Mouse (Mus musculus) CH12.LX (cell line): ENCODE results near the gene Siae.

Experiments
- BHLHE40 ChIP-seq: IDR thresholded peaks from 2 replicates; pipeline ENCODE4 v1.6.1; 2011; ENCODE audit warnings: mild to moderate bottlenecking, low read depth, low read length, improper control_type of control experiment
- CTCF ChIP-seq, 2 experiments: IDR thresholded peaks in 1 of 2; conservative IDR thresholded peaks in 1 of 2; 2 replicates each; pipeline ENCODE4 v1.5.1; 2011 to 2012; ENCODE audit warnings: low read depth in 2 of 2, low read length in 2 of 2, improper control_type of control experiment in 1 of 2, inconsistent platforms in 1 of 2, mild to moderate bottlenecking in 1 of 2, moderate library complexity in 1 of 2
- E2F4 ChIP-seq: IDR thresholded peaks from 2 replicates; pipeline ENCODE4 v1.6.1; 2011; ENCODE audit warnings: low read depth, low read length, improper control_type of control experiment; ENCODE audit not compliant: insufficient replicate concordance
- ETS1 ChIP-seq: conservative IDR thresholded peaks from 2 replicates; pipeline ENCODE4 v1.6.1; 2012; ENCODE audit warnings: low read depth, mild to moderate bottlenecking, inconsistent platforms, low read length, improper control_type of control experiment, moderate library complexity
- KAT2A ChIP-seq: IDR thresholded peaks from 2 replicates; pipeline ENCODE4 v1.6.1; 2012; ENCODE audit warnings: low read length, improper control_type of control experiment, inconsistent platforms; ENCODE audit not compliant: insufficient replicate concordance
- MAFK ChIP-seq: IDR thresholded peaks from 2 replicates; pipeline ENCODE4 v1.6.1; 2011; ENCODE audit warnings: low read length, improper control_type of control experiment; ENCODE audit not compliant: insufficient replicate concordance
- MAX ChIP-seq: IDR thresholded peaks from 2 replicates; pipeline ENCODE4 v1.6.1; 2011; ENCODE audit warnings: low read length, improper control_type of control experiment
- MAZ ChIP-seq: IDR thresholded peaks from 2 replicates; pipeline ENCODE4 v1.6.1; 2012; ENCODE audit warnings: low read depth, mild to moderate bottlenecking, inconsistent platforms, low read length, improper control_type of control experiment, moderate library complexity
- MXI1 ChIP-seq: IDR thresholded peaks from 2 replicates; pipeline ENCODE4 v1.6.1; 2011; ENCODE audit warnings: mild to moderate bottlenecking, low read depth, low read length, improper control_type of control experiment
- NRF1 ChIP-seq: IDR thresholded peaks from 2 replicates; pipeline ENCODE4 v1.6.1; 2014; ENCODE audit warnings: low read depth, mild to moderate bottlenecking, inconsistent platforms, low read length, improper control_type of control experiment, moderate library complexity
- POLR2A ChIP-seq: IDR thresholded peaks from 2 replicates; pipeline ENCODE4 v1.6.1; 2011; ENCODE audit warnings: low read depth, mild to moderate bottlenecking, improper control_type of control experiment, low read length
- RAD21 ChIP-seq: IDR thresholded peaks from 2 replicates; pipeline ENCODE4 v1.6.1; 2011; ENCODE audit warnings: low read depth, mild to moderate bottlenecking, low read length, improper control_type of control experiment, moderate library complexity
- ZKSCAN1 ChIP-seq: IDR thresholded peaks from 2 replicates; pipeline ENCODE4 v1.6.1; 2012; ENCODE audit warnings: low read depth, inconsistent platforms, low read length, improper control_type of control experiment, borderline replicate concordance

GRCm38 (mm10) chr9:37609558-37609957, 54.1 kb downstream of the Siae start:
- no peak for TF ChIP-seq MAZ
- TF ChIP-seq MXI1 = no peak
- TF ChIP-seq ETS1 = no peak
- no peak for TF ChIP-seq MAFK
- no peak for TF ChIP-seq CTCF (conservative IDR thresholded peaks at IDR 0.05 in 1 of 2, IDR thresholded peaks at IDR 0.05 in 1 of 2; ENCODE audit: low read depth in 2 of 2, low read length in 2 of 2)
- TF ChIP-seq ZKSCAN1 = no peak
- no peak for TF ChIP-seq POLR2A
- TF ChIP-seq E2F4 = no peak
- no peak for TF ChIP-seq RAD21
- TF ChIP-seq MAX = no peak
- TF ChIP-seq NRF1 = no peak
- TF ChIP-seq BHLHE40 = no peak
- no peak for TF ChIP-seq KAT2A
